ENCODE assay signal across 11 mouse cellular contexts in the genomic region with DNA sequence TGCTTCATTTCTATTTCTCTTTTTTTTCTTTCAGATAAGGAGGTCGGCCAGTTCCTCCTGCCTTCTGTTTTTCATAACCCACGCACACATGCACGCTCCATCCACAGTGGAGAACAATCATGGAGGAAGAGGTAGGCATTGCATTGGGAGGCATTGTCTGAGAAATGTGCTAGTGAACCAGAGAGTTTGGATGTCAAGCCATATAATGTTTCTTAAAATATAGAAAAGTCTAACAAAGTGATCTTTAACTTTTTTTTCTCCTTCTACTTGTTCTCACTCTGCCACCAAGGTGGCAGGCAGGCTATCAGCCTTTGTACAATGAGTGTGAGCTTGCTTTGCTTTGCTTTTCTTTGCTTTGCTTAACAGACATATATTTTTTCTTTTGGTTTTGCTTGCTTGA. TPM values are rescaled to one million over a fixed set of nuclear protein-coding genes. Genes with fewer than 3 reads are reported as not detected.
DNase-seq lines count a peak whose midpoint lies in the region; ATAC-seq and TF ChIP-seq lines count a peak whose summit lies in the region.
"Had no signal": no experiment of that assay in that cellular context is flagged by ENCODE, and none has a peak within 500 bp of the region (broad histone marks: within the 10 kb centered on the region; RNA-seq: fewer than 3 reads in every experiment).

No protein-coding gene starts in this region.

- no peaks in the 10 kb centered on the region for H3K27me3 ChIP-seq in forebrain, embryonic 14.5 days (replicated peaks; ENCODE audit: control insufficient read depth, insufficient read depth, low read length)
- no peaks in the 10 kb centered on the region for H3K27me3 ChIP-seq in forebrain, embryonic 16.5 days (replicated peaks; ENCODE audit: control insufficient read depth, insufficient read depth, low read length)
- H3K27me3 ChIP-seq: liver, embryonic 13.5 days had no signal

- 55% methylated on average over 3 of the region's 3 CpGs for WGBS in forebrain, embryonic 14.5 days
- WGBS in forebrain, embryonic 16.5 days = 58% methylated on average over 3 of the region's 3 CpGs

- no peak overlapping the region for H3K4me3 ChIP-seq in forebrain, embryonic 14.5 days (ENCODE audit: low read depth, low read length)
- no peak overlapping the region for H3K4me3 ChIP-seq in forebrain, embryonic 16.5 days (replicated peaks; ENCODE audit: low read length)
- H3K4me3 ChIP-seq: liver, embryonic 13.5 days; myocyte had no signal

- no peak for TF ChIP-seq POLR2A in brain, embryonic 14.5 days (IDR thresholded peaks at IDR 0.05; ENCODE audit: borderline replicate concordance, extremely low read depth, insufficient read depth, insufficient read length, poor library complexity, severe bottlenecking)

- no peak overlapping the region for H3K27ac ChIP-seq in forebrain, embryonic 14.5 days (ENCODE audit: low read depth, low read length)
- no peak overlapping the region for H3K27ac ChIP-seq in forebrain, embryonic 16.5 days (ENCODE audit: low read length)
- H3K27ac ChIP-seq: liver, embryonic 13.5 days had no signal

- H3K9me3 ChIP-seq in forebrain, embryonic 14.5 days (replicated peaks; ENCODE audit: control insufficient read depth, low read length) = no peaks in the 10 kb centered on the region
- H3K9me3 ChIP-seq in forebrain, embryonic 16.5 days (ENCODE audit: control insufficient read depth, low read length) = no peaks in the 10 kb centered on the region
- H3K9me3 ChIP-seq: liver, embryonic 13.5 days had no signal

- no peaks in the 10 kb centered on the region for H3K36me3 ChIP-seq in forebrain, embryonic 14.5 days (ENCODE audit: control insufficient read depth, insufficient read depth, low read length)
- no peaks in the 10 kb centered on the region for H3K36me3 ChIP-seq in forebrain, embryonic 16.5 days (ENCODE audit: control insufficient read depth, insufficient read depth)
- H3K36me3 ChIP-seq: liver, embryonic 13.5 days had no signal

- peak; percentile 5 for DNase-seq in forebrain, embryonic 14.5 days (ENCODE audit: low spot score)
- DNase-seq in 416B (ENCODE audit: low read depth) = peak; percentile 88
- DNase-seq in brain, embryonic 14.5 days (ENCODE audit: low read depth) = peak; percentile 51
- peak; percentile 78 for DNase-seq in induced T-regulatory cell, adult 2 months (ENCODE audit: low read depth)
- DNase-seq in right cerebral cortex, adult 2 months (ENCODE audit: low spot score in 2 of 2) = no peak
- DNase-seq in urinary bladder, postnatal 25 days (ENCODE audit: low spot score) = no peak
- DNase-seq in lung, postnatal 25 days (ENCODE audit: low spot score) = no peak
- DNase-seq: kidney, adult 11 months; liver, embryonic 13.5 days had no signal

- TF ChIP-seq CTCF in brain, embryonic 14.5 days (IDR thresholded peaks at IDR 0.05; ENCODE audit: borderline replicate concordance, extremely low read depth, insufficient read depth, insufficient read length) = no peak

- no peak overlapping the region for H3K4me2 ChIP-seq in forebrain, embryonic 14.5 days (ENCODE audit: low read length)
- no peak overlapping the region for H3K4me2 ChIP-seq in forebrain, embryonic 16.5 days (ENCODE audit: low read length)
- H3K4me2 ChIP-seq: liver, embryonic 13.5 days had no signal

- no peak overlapping the region for H3K9ac ChIP-seq in forebrain, embryonic 14.5 days (ENCODE audit: low read length)
- no peak overlapping the region for H3K9ac ChIP-seq in forebrain, embryonic 16.5 days (replicated peaks; ENCODE audit: low read depth, low read length)
- H3K9ac ChIP-seq: liver, embryonic 13.5 days had no signal

- no peak for ATAC-seq in forebrain, embryonic 14.5 days
- ATAC-seq in forebrain, embryonic 16.5 days = no peak

- H3K4me1 ChIP-seq in forebrain, embryonic 14.5 days (ENCODE audit: control insufficient read depth, insufficient read depth, low read length) = no peaks in the 10 kb centered on the region
- no peaks in the 10 kb centered on the region for H3K4me1 ChIP-seq in forebrain, embryonic 16.5 days (replicated peaks; ENCODE audit: control insufficient read depth, insufficient read depth, low read length)
- H3K4me1 ChIP-seq: liver, embryonic 13.5 days had no signal

RNA-seq across cellular contexts. Expression of a gene that starts 53.7 kb away (rescaled TPM):
- polyA plus RNA-seq in forebrain, embryonic 14.5 days (2014; fragmentation: Nextera tagmentation; extraction: Ambion mirVana) = 102 and 108 TPM in 2 replicates
- 105 and 112 TPM in 2 replicates for polyA plus RNA-seq in forebrain, embryonic 16.5 days (2015; fragmentation: Nextera tagmentation; extraction: Ambion mirVana)
- 54.1 and 58.0 TPM in 2 replicates for polyA plus RNA-seq in brain, embryonic 14.5 days (2012; rRNA removed)

Comparison
In these comparisons a context has a peak if more than half of its experiments do, and no peak if none do; other contexts are left out.
1. DNase-seq: peak in forebrain, embryonic 14.5 days (single experiment), 416B (single experiment), brain, embryonic 14.5 days (single experiment) and induced T-regulatory cell, adult 2 months (single experiment); none in right cerebral cortex, adult 2 months (0 of 2), urinary bladder, postnatal 25 days (single experiment) and lung, postnatal 25 days (single experiment).